Mouse (Mus musculus) myocyte (in vitro differentiated cells): ENCODE measurements at regions not wholly inside any gene's neighbourhood (a gene's known extent, or its start where the extent isn't known, plus 50 kb on each side); places are given as distances from the start of the nearest gene placed in this dataset.

ENCODE experiments used
- CEBPB ChIP-seq: IDR thresholded peaks from 2 replicates; pipeline ENCODE4 v1.6.1; 2011; ENCODE audit warnings: mild to moderate bottlenecking, moderate library complexity; ENCODE audit not compliant: poor library complexity, insufficient read depth, severe bottlenecking
- E2F4 ChIP-seq: IDR thresholded peaks from one replicate; pipeline ENCODE4 v1.6.1; 2011; ENCODE audit warnings: mild to moderate bottlenecking, control low read depth, moderate library complexity; ENCODE audit not compliant: insufficient read depth
- MAX ChIP-seq: IDR thresholded peaks from one replicate; pipeline ENCODE4 v1.6.1; 2011; ENCODE audit warnings: low read depth, mild to moderate bottlenecking, control low read depth
- MYOD1 ChIP-seq, 3 experiments: IDR thresholded peaks; one replicate each; pipeline ENCODE4 v1.6.1; 2011; ENCODE audit warnings: control low read depth in 2 of 3, low read depth in 2 of 3, mild to moderate bottlenecking in 2 of 3, moderate library complexity in 1 of 3; ENCODE audit not compliant: insufficient read length in 2 of 3, control insufficient read depth in 1 of 3
- MYOG ChIP-seq, 3 experiments: IDR thresholded peaks; one replicate each; pipeline ENCODE4 v1.6.1; 2011; ENCODE audit warnings: control low read depth in 2 of 3, low read depth in 2 of 3, mild to moderate bottlenecking in 2 of 3; ENCODE audit not compliant: insufficient read length in 2 of 3, control insufficient read depth in 1 of 3, insufficient read depth in 1 of 3
- POLR2A ChIP-seq: IDR thresholded peaks from one replicate; pipeline ENCODE4 v1.6.1; 2011; ENCODE audit warnings: low read depth, mild to moderate bottlenecking, control low read depth, moderate library complexity; ENCODE audit not compliant: insufficient read length
- POLR2AphosphoS2 ChIP-seq: IDR thresholded peaks from one replicate; pipeline ENCODE4 v1.6.1; 2011; ENCODE audit warnings: low read depth, control low read depth; ENCODE audit not compliant: insufficient read length
- REST ChIP-seq: IDR thresholded peaks from one replicate; pipeline ENCODE4 v1.6.1; 2011; ENCODE audit warnings: mild to moderate bottlenecking, control low read depth, moderate library complexity; ENCODE audit not compliant: insufficient read depth, insufficient read length
- TCF12 ChIP-seq: IDR thresholded peaks from one replicate; pipeline ENCODE4 v1.6.1; 2011; ENCODE audit warnings: mild to moderate bottlenecking, control low read depth; ENCODE audit not compliant: poor library complexity, insufficient read depth, severe bottlenecking
- TCF3 ChIP-seq: IDR thresholded peaks from one replicate; pipeline ENCODE4 v1.6.1; 2011; ENCODE audit warnings: low read depth, control low read depth; ENCODE audit not compliant: insufficient read length
- USF1 ChIP-seq: IDR thresholded peaks from one replicate; pipeline ENCODE4 v1.6.1; 2011; ENCODE audit warnings: low read depth, mild to moderate bottlenecking, control low read depth, moderate library complexity

- TF ChIP-seq POLR2A (no peak), USF1 (no peak), POLR2AphosphoS2 (no peak), REST (no peak), MAX (no peak), MYOD1 (IDR thresholded peaks at IDR 0.05; ENCODE audit: control insufficient read depth in 1 of 3, insufficient read length in 2 of 3, low read depth in 2 of 3) (no peak), E2F4 (no peak), TCF12 (no peak), CEBPB (no peak), TCF3 (no peak), MYOG (IDR thresholded peaks at IDR 0.05; ENCODE audit: control insufficient read depth in 1 of 3, insufficient read depth in 1 of 3, insufficient read length in 2 of 3, low read depth in 2 of 3) (no peak)
These were observed 113.3 kb upstream of the P2ry1 start for GRCm38 (mm10) chr3:60889191-60889861.
